Mouse (Mus musculus) MEL (cell line): ENCODE results near the gene Crim1. TPM values are rescaled to one million over a fixed set of nuclear protein-coding genes. Genes with fewer than 3 reads are reported as not detected.
"Not testable (repeated sequence)": the region's sequence is repeated elsewhere in the genome, so short reads cannot be mapped to it uniquely, and the experiment has no call there.

ENCODE experiments used
- DNase-seq: peaks from one replicate; pipeline ENCODE4 v3.0.0; 2011; ENCODE audit warnings: low read depth, low spot score
- H3K27ac ChIP-seq: 2 replicates; pipeline ENCODE4 v1.5.1; 2012; ENCODE audit warnings: low read depth, mild to moderate bottlenecking, control low read depth, low read length, moderate library complexity; ENCODE audit not compliant: control insufficient read depth
- H3K27me3 ChIP-seq, 2 experiments: fragments of 150-350 bp in 1 of 2; sonication (generic) in 1 of 2; 2 replicates each; pipeline ENCODE4 v1.6.1; 2012; ENCODE audit warnings: low read length in 2 of 2, mild to moderate bottlenecking in 2 of 2, improper control_type of control experiment in 1 of 2, moderate library complexity in 1 of 2; ENCODE audit not compliant: insufficient read depth in 2 of 2, control insufficient read depth in 1 of 2
- H3K36me3 ChIP-seq, 2 experiments: 2 replicates each; pipeline ENCODE4 v1.6.1; 2012 to 2014; ENCODE audit warnings: low read length in 2 of 2, improper control_type of control experiment in 1 of 2, inconsistent platforms in 1 of 2, mild to moderate bottlenecking in 1 of 2; ENCODE audit not compliant: insufficient read depth in 2 of 2, control insufficient read depth in 1 of 2
- H3K4me1 ChIP-seq, 2 experiments: fragments of 150-350 bp in 1 of 2; sonication (generic) in 1 of 2; 2 replicates each; pipeline ENCODE4 v1.6.1; 2012; ENCODE audit warnings: low read length in 2 of 2, improper control_type of control experiment in 1 of 2, mild to moderate bottlenecking in 1 of 2; ENCODE audit not compliant: insufficient read depth in 2 of 2, control insufficient read depth in 1 of 2
- H3K4me3 ChIP-seq, 2 experiments: fragments of 150-350 bp in 1 of 2; sonication (generic) in 1 of 2; 2 replicates each; pipeline ENCODE4 v1.5.1; 2012; ENCODE audit warnings: low read depth in 2 of 2, low read length in 2 of 2, mild to moderate bottlenecking in 2 of 2, moderate library complexity in 2 of 2, control low read depth in 1 of 2, improper control_type of control experiment in 1 of 2; ENCODE audit not compliant: control insufficient read depth in 1 of 2, insufficient read depth in 1 of 2
- H3K79me2 ChIP-seq: 2 replicates; pipeline ENCODE4 v1.6.1; 2012; ENCODE audit warnings: mild to moderate bottlenecking, low read length, moderate library complexity; ENCODE audit not compliant: control insufficient read depth, poor library complexity, insufficient read depth
- H3K9ac ChIP-seq: 2 replicates; pipeline ENCODE4 v1.6.1; 2012; ENCODE audit warnings: low read depth, mild to moderate bottlenecking, control low read depth, low read length, moderate library complexity; ENCODE audit not compliant: control insufficient read depth, poor library complexity, severe bottlenecking
- H3K9me3 ChIP-seq: fragments of 150-350 bp; sonication (generic); replicated peaks from 2 replicates; pipeline ENCODE4 v1.6.1; 2012; ENCODE audit warnings: mild to moderate bottlenecking, low read length, improper control_type of control experiment, moderate library complexity; ENCODE audit not compliant: insufficient read depth
- CHD2 ChIP-seq: IDR thresholded peaks from 2 replicates; pipeline ENCODE4 v1.6.1; 2011; ENCODE audit warnings: low read length, improper control_type of control experiment
- CTCF ChIP-seq, 3 experiments: IDR thresholded peaks in 2 of 3; conservative IDR thresholded peaks in 1 of 3; 2 replicates each; pipeline ENCODE4 v1.5.1; 2011 to 2012; ENCODE audit warnings: low read length in 3 of 3, low read depth in 2 of 3, mild to moderate bottlenecking in 2 of 3, improper control_type of control experiment in 1 of 3, inconsistent platforms in 1 of 3, mixed read lengths in 1 of 3, moderate library complexity in 1 of 3; ENCODE audit not compliant: control insufficient read depth in 1 of 3, insufficient read depth in 1 of 3, poor library complexity in 1 of 3, severe bottlenecking in 1 of 3
- EP300 ChIP-seq, 2 experiments: IDR thresholded peaks; 2 replicates each; pipeline ENCODE4 v1.6.1; 2011; ENCODE audit warnings: improper control_type of control experiment in 2 of 2, low read length in 2 of 2, low read depth in 1 of 2, mild to moderate bottlenecking in 1 of 2
- ETS1 ChIP-seq: IDR thresholded peaks from 2 replicates; pipeline ENCODE4 v1.6.1; 2012; ENCODE audit warnings: low read depth, mild to moderate bottlenecking, inconsistent platforms, low read length, improper control_type of control experiment, moderate library complexity
- GATA1 ChIP-seq: IDR thresholded peaks from 2 replicates; pipeline ENCODE4 v1.6.1; 2011; ENCODE audit warnings: low read depth, low read length, improper control_type of control experiment
- MAFK ChIP-seq: IDR thresholded peaks from 2 replicates; pipeline ENCODE4 v1.6.1; 2011; ENCODE audit warnings: low read depth, mild to moderate bottlenecking, low read length, improper control_type of control experiment, borderline replicate concordance
- MXI1 ChIP-seq: IDR thresholded peaks from 2 replicates; pipeline ENCODE4 v1.6.1; 2011; ENCODE audit warnings: mild to moderate bottlenecking, low read depth, low read length, improper control_type of control experiment
- NRF1 ChIP-seq: IDR thresholded peaks from 2 replicates; pipeline ENCODE4 v1.6.1; 2014; ENCODE audit warnings: low read depth, mild to moderate bottlenecking, inconsistent platforms, low read length, improper control_type of control experiment, moderate library complexity; ENCODE audit not compliant: poor library complexity, insufficient read depth, severe bottlenecking
- POLR2AphosphoS2 ChIP-seq: IDR thresholded peaks from 2 replicates; pipeline ENCODE4 v1.6.1; 2011; ENCODE audit warnings: low read length, improper control_type of control experiment
- POLR2AphosphoS5 ChIP-seq: IDR thresholded peaks from 2 replicates; pipeline ENCODE4 v1.6.1; 2012; ENCODE audit warnings: low read depth, borderline replicate concordance, mild to moderate bottlenecking, inconsistent platforms, low read length, moderate library complexity, mixed read lengths
- RAD21 ChIP-seq: IDR thresholded peaks from 2 replicates; pipeline ENCODE4 v1.6.1; 2011; ENCODE audit warnings: mild to moderate bottlenecking, low read depth, low read length, improper control_type of control experiment
- RCOR1 ChIP-seq: IDR thresholded peaks from 2 replicates; pipeline ENCODE4 v1.6.1; 2012; ENCODE audit warnings: low read depth, mild to moderate bottlenecking, inconsistent platforms, low read length, improper control_type of control experiment
- SIN3A ChIP-seq: IDR thresholded peaks from 2 replicates; pipeline ENCODE4 v1.6.1; 2012; ENCODE audit warnings: low read length, improper control_type of control experiment, inconsistent platforms
- TCF12 ChIP-seq: IDR thresholded peaks from 2 replicates; pipeline ENCODE4 v1.6.1; 2014; ENCODE audit warnings: low read depth, mild to moderate bottlenecking, inconsistent platforms, low read length, improper control_type of control experiment, moderate library complexity
- polyA plus RNA-seq, 2 experiments: library from polyadenylated mRNA; stranded (reverse) in 1 of 2; unstranded in 1 of 2; fragments of >175 nt in 1 of 2; fragments of >200 nt in 1 of 2; gene quantifications; 2 replicates each; pipeline versions ENCODE4 v1.2.1 to v1.2.4; 2012; ENCODE audit warnings: low replicate concordance in 2 of 2, low read depth in 1 of 2; ENCODE audit not compliant: insufficient read length in 2 of 2, insufficient read depth in 1 of 2, missing spikeins in 1 of 2
- total RNA-seq: library from RNA; depleted of rRNA; stranded (reverse); fragments of 300-350 nt; gene quantifications from 2 replicates; pipeline ENCODE4 v1.2.3, GENCODE M21; 2012

The Crim1 gene
- total and polyA plus RNA-seq, 3 experiments = not detected

- Histone ChIP-seq H3K4me1 (peaks cover 0 to 12% of the 10 kb centered on the region in 2 experiments; a peak in 3 of 4 replicates), H3K27ac (no peak overlapping the region), H3K27me3 (no peaks in the 10 kb centered on the region), H3K79me2 (no peaks in the 10 kb centered on the region), H3K9me3 (no peaks in the 10 kb centered on the region), H3K36me3 (peaks cover 0 to 14% of the 10 kb centered on the region in 2 experiments; a peak in 2 of 4 replicates), H3K9ac (no peak overlapping the region), H3K4me3 (no peak overlapping the region)
- DNase-seq = peak; percentile 36
- peak; percentile 88 for TF ChIP-seq ETS1
- peak; percentile 73 for TF ChIP-seq GATA1
- peak; percentile 43; the same call in 1 of the 2 replicates for TF ChIP-seq TCF12
- peak; percentile 61 for TF ChIP-seq SIN3A
- TF ChIP-seq CHD2 = no peak
- TF ChIP-seq EP300 (IDR thresholded peaks at IDR 0.05; ENCODE audit: low read depth in 1 of 2, low read length in 2 of 2) = peak; percentile 51 to 76; a peak in 3 of 4 replicates
- peak; percentile 60; the same call in 1 of the 2 replicates for TF ChIP-seq RCOR1
- TF ChIP-seq MXI1 = peak; percentile 32; the same call in 1 of the 2 replicates
- no peak for TF ChIP-seq POLR2AphosphoS5
Measured at GRCm38 (mm10) chr17:78248943-78249342, 48.9 kb downstream of the Crim1 start.

DNA sequence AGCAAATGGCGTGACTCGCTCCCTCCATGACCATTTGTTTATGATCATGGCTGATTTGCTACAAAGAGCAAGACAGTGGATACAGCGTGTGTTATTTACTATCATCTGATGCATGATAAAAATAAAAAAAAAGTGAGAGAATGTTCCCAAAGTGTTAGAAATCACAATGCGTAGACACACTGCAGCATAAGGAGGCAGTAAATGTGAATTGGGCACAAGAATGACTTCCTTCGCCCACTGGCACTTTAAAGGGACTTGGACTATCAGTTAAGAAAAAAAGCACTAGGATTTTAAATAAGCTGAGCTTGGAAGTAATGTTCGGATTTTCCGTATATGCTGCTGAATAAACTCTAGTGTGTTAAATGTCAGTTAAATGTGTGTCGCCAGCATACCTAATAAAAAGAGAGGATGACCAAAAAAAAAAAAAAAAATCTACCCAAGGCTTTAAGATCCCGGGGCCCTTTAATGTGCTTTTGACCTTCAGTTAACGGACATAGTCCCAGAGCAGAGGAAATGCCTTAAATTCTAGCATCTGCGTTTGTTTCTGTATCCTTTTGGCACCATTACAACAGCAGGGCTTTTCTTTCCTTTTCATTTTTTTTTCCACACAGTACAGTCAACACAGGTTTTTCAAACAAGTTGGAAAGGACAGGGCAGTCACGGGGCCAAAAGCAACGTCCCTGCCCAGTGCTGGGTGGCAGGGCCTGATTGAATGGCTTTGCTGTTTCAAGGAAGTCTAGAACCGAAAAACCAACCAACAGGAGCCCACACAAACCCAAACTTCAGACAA lies 50.3 kb downstream of the Crim1 start:
- Histone ChIP-seq H3K27ac (no peak overlapping the region), H3K79me2 (no peaks in the 10 kb centered on the region), H3K9ac (no peak overlapping the region), H3K36me3 (peaks cover 0 to 14% of the 10 kb centered on the region in 2 experiments; a peak in 2 of 4 replicates), H3K4me3 (no peak overlapping the region)
- no peak for TF ChIP-seq TCF12
- TF ChIP-seq NRF1 = no peak
- TF ChIP-seq POLR2AphosphoS2 = no peak
- no peak for TF ChIP-seq RAD21
- no peak for TF ChIP-seq CTCF (IDR thresholded peaks at IDR 0.05 in 2 of 3, conservative IDR thresholded peaks at IDR 0.05 in 1 of 3; ENCODE audit: control insufficient read depth in 1 of 3, insufficient read depth in 1 of 3, low read depth in 2 of 3, low read length in 3 of 3, poor library complexity in 1 of 3, severe bottlenecking in 1 of 3)
- TF ChIP-seq CHD2 = no peak
- TF ChIP-seq MAFK = no peak
- TF ChIP-seq, all 39 proteins: peak for 0
- Histone ChIP-seq H3K27me3 (no peaks in the 10 kb centered on the region), H3K4me1 (peaks cover 0 to 12% of the 10 kb centered on the region in 2 experiments; a peak in 3 of 4 replicates), H3K9me3 (no peaks in the 10 kb centered on the region)
- DNase-seq = no peak

GRCm38 (mm10) chr17:78253587-78253986 lies 53.5 kb downstream of the Crim1 start:
- H3K4me1 ChIP-seq, H3K9me3 ChIP-seq, H3K79me2 ChIP-seq, H3K4me3 ChIP-seq, H3K36me3 ChIP-seq, DNase-seq, H3K27ac ChIP-seq, H3K9ac ChIP-seq, H3K27me3 ChIP-seq: not testable (repeated sequence)
